Mouse (Mus musculus): ENCODE results near the gene Pithd1. TPM values are rescaled to one million over a fixed set of nuclear protein-coding genes. Genes with fewer than 3 reads are reported as not detected.

Gene Pithd1
- total RNA-seq, 2 experiments from 2014 or later = 17.1 to 18.3 TPM

- no peak for DNase-seq
Observed at GRCm38 (mm10) chr4:135926861-135927260, 60.2 kb downstream of the Pithd1 start.

- no peak for DNase-seq
Observed at GRCm38 (mm10) chr4:135926195-135926808, 60.8 kb downstream of the Pithd1 start.

Other genes with a start within 250 kb of the Pithd1 start
- 1 to 10 TPM in 1 of 2 experiments, under 1 TPM in 1; 0.76 to 1.1 TPM for gene Myom3, start 227.5 kb downstream of the Pithd1 start, total RNA-seq (2021)
- gene Srsf10, start 131.5 kb downstream of the Pithd1 start, total RNA-seq (2021) = 10 to 100 TPM; 73.8 to 80.5 TPM
- gene Pnrc2, start 113.4 kb downstream of the Pithd1 start, total RNA-seq (2021) = 10 to 100 TPM; 81.7 to 88.6 TPM
- gene Cnr2, start 91.9 kb downstream of the Pithd1 start, total RNA-seq (2021) = under 1 TPM; 0.68 to 0.74 TPM
- 10 to 100 TPM; 42.4 to 45.9 TPM for gene Fuca1, start 66.5 kb downstream of the Pithd1 start, total RNA-seq (2021)
- 10 to 100 TPM; 52.2 to 59.8 TPM for gene Hmgcl, start 40.8 kb downstream of the Pithd1 start, total RNA-seq (2021)
- gene Gale, start 23.5 kb downstream of the Pithd1 start, total RNA-seq (2021) = 1 to 10 TPM; 7.6 to 9.8 TPM
- gene Lypla2, start 14.6 kb downstream of the Pithd1 start, total RNA-seq (2021) = 10 to 100 TPM; 46.3 to 46.9 TPM
- 10 to 100 TPM; 38.4 to 38.5 TPM for gene Eloa, start 34.5 kb upstream of the Pithd1 start, total RNA-seq (2021)
- 100 to 1,000 TPM; 395 to 405 TPM for gene Rpl11, start 66.2 kb upstream of the Pithd1 start, total RNA-seq (2021)
- 10 to 100 TPM; 96.2 to 97.8 TPM for gene Id3, start 156.2 kb upstream of the Pithd1 start, total RNA-seq (2021)
- gene E2f2, start 185.1 kb upstream of the Pithd1 start, total RNA-seq (2021) = 1 to 10 TPM; 5.8 to 9.7 TPM
- gene Asap3, start 219.1 kb upstream of the Pithd1 start, total RNA-seq (2021) = 1 to 10 TPM; 3.3 to 3.7 TPM